Mouse (Mus musculus) olfactory bulb, adult 2 months (tissue): Measurements from ENCODE around the gene Swt1.
A peak's percentile ranks its signal among the peaks of the same experiment; 100 is the strongest.

Experiments
- CTCF ChIP-seq: fragments of 200-500 bp; IDR thresholded peaks from 2 replicates; pipeline ENCODE4 v1.5.1; 2012; ENCODE audit warnings: low read depth, mild to moderate bottlenecking, low read length, moderate library complexity; ENCODE audit not compliant: insufficient read depth
- POLR2A ChIP-seq: fragments of 200-500 bp; IDR thresholded peaks from 2 replicates; pipeline ENCODE4 v1.6.1; 2012; ENCODE audit warnings: mild to moderate bottlenecking, low read depth, low read length, moderate library complexity; ENCODE audit not compliant: insufficient read depth

DNA sequence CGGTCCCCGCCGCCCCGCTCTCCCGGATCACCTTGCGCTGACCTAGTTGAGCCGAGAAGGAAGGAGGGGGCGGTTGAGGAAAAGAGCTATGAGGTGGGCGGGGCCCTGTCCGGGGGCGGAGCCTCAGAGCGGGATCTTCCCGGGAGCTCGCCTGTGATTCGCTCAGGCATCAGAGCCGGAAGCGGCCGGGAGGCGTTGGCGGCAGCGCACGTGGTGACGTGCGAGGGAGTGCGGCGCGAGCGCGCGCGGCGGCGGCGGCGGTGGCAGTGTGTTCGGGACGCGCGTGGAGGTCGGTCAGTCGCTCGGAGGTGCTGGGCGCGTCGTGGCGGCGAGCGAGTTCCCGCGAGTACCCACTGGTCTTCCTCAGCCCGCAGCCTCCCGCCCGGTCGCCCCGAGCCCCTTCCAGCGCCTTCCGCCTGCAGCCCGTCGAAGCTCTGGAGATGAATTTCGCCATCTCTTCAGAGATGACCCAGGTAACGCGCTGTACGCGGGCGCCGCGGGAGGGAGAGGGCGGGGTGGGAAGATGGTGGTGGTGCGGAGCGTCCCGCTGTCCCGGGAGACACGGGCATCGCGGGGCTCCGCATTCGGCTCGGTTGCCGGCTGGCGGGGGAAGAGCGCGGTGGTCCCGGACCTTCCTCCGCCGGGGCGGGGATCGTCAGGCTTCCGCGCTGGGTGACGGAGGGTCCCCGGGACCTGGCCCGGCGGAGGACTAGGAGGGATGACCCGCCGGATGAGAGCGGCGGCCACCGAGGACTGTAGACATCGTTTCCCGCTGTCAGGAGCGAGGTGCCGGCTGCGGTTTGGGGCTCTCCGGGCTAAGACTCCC lies 83.8 kb downstream of the Swt1 start, which contains the start of gene Ivns1abp:
- TF ChIP-seq CTCF (no peak), POLR2A (peak; percentile 91)
